Mouse (Mus musculus) kidney, embryonic 16.5 days (tissue): ENCODE results near the gene Ankrd54. TPM values are rescaled to one million over a fixed set of nuclear protein-coding genes. Genes with fewer than 3 reads are reported as not detected.
A peak's percentile ranks its signal among the peaks of the same experiment; 100 is the strongest.

Experiments used
- ATAC-seq: fragments of 200-750 bp; cut with Nextera tagmentation; 2 replicates; pipeline ENCODE4 v1.8.0; 2017; ENCODE audit warnings: moderate TSS enrichment; ENCODE audit not compliant: low FRiP score, low TSS enrichment
- H3K27ac ChIP-seq: fragments of 300-500 bp; sonication (generic); 2 replicates; pipeline ENCODE4 v1.5.1; 2014; ENCODE audit warnings: low read length
- H3K27me3 ChIP-seq: fragments of 300-500 bp; sonication (generic); 2 replicates; pipeline ENCODE4 v1.6.1; 2014; ENCODE audit warnings: low read length, control low read depth, mixed read lengths; ENCODE audit not compliant: insufficient read depth
- H3K36me3 ChIP-seq: fragments of 300-500 bp; sonication (generic); 2 replicates; pipeline ENCODE4 v1.6.1; 2014; ENCODE audit warnings: low read length, control low read depth, mixed read lengths; ENCODE audit not compliant: insufficient read depth
- H3K4me1 ChIP-seq: fragments of 300-500 bp; sonication (generic); 2 replicates; pipeline ENCODE4 v1.6.1; 2014; ENCODE audit warnings: low read length, control low read depth, mixed read lengths; ENCODE audit not compliant: insufficient read depth
- H3K4me2 ChIP-seq: fragments of 300-500 bp; sonication (generic); replicated peaks from 2 replicates; pipeline ENCODE4 v1.6.1; 2014; ENCODE audit warnings: low read depth, low read length
- H3K4me3 ChIP-seq: fragments of 300-500 bp; sonication (generic); 2 replicates; pipeline ENCODE4 v1.5.1; 2014; ENCODE audit warnings: mild to moderate bottlenecking, low read length
- H3K9ac ChIP-seq: fragments of 300-500 bp; sonication (generic); replicated peaks from 2 replicates; pipeline ENCODE4 v1.6.1; 2014; ENCODE audit warnings: low read length
- H3K9me3 ChIP-seq: fragments of 300-500 bp; sonication (generic); 2 replicates; pipeline ENCODE4 v1.6.1; 2016; ENCODE audit warnings: low read length, control low read depth
- WGBS: fragments of 180-500 bp; shearing (Covaris S2); extraction: QIAGEN DNeasy Blood & Tissue Kit; methylation state at CpG from one replicate; pipeline ENCODE4 v1.1.7; 2014; 5-methylcytosine and 5-hydroxymethylcytosine counted together
- polyA plus RNA-seq: library from polyadenylated mRNA; unstranded; fragments of >200 nt; fragmentation: Nextera tagmentation; extraction: Ambion mirVana; gene quantifications from 2 replicates; pipeline ENCODE4 v1.2.1, GENCODE M21; 2015

The Ankrd54 gene
- polyA plus RNA-seq, 1 experiment from 2014 or later = 52.5 TPM

- Histone ChIP-seq H3K4me2 (no peak overlapping the region), H3K27me3 (no peaks in the 10 kb centered on the region), H3K4me1 (peaks cover 26% of the 10 kb centered on the region), H3K4me3 (no peak overlapping the region), H3K36me3 (no peaks in the 10 kb centered on the region), H3K27ac (no peak overlapping the region), H3K9ac (no peak overlapping the region), H3K9me3 (no peaks in the 10 kb centered on the region)
- no peak for ATAC-seq
Observed at GRCm38 (mm10) chr15:79101531-79101930, 38.8 kb upstream of the Ankrd54 start.

GRCm38 (mm10) chr15:79100391-79100790, 37.7 kb upstream of the Ankrd54 start:
- Histone ChIP-seq H3K4me2 (no peak overlapping the region), H3K4me1 (peaks cover 30% of the 10 kb centered on the region), H3K9ac (no peak overlapping the region), H3K9me3 (no peaks in the 10 kb centered on the region), H3K27me3 (no peaks in the 10 kb centered on the region), H3K36me3 (peaks cover 3% of the 10 kb centered on the region; the same call in 1 of the 2 replicates), H3K4me3 (no peak overlapping the region), H3K27ac (peak overlapping the region; percentile 41; the same call in 1 of the 2 replicates)
- ATAC-seq = no peak
- WGBS = 72% methylated on average over 4 of the region's 4 CpGs

GRCm38 (mm10) chr15:79099456-79099855, 36.8 kb upstream of the Ankrd54 start:
- H3K36me3 ChIP-seq = peaks cover 7% of the 10 kb centered on the region
- no peak overlapping the region for H3K4me3 ChIP-seq
- no peaks in the 10 kb centered on the region for H3K9me3 ChIP-seq
- no peak for ATAC-seq
- 58% methylated on average over 4 of the region's 4 CpGs for WGBS
- H3K4me2 ChIP-seq = no peak overlapping the region
- H3K27ac ChIP-seq = peak overlapping the region; percentile 85
- H3K4me1 ChIP-seq = peaks cover 30% of the 10 kb centered on the region
- no peak overlapping the region for H3K9ac ChIP-seq
- no peaks in the 10 kb centered on the region for H3K27me3 ChIP-seq

- H3K9me3 ChIP-seq = no peaks in the 10 kb centered on the region
- 38% methylated on average over 7 of the region's 7 CpGs for WGBS
- H3K4me2 ChIP-seq = no peak overlapping the region
- peaks cover 12% of the 10 kb centered on the region for H3K36me3 ChIP-seq
- no peak overlapping the region for H3K4me3 ChIP-seq
- no peak overlapping the region for H3K9ac ChIP-seq
- H3K27me3 ChIP-seq = no peaks in the 10 kb centered on the region
- H3K27ac ChIP-seq = peak overlapping the region; percentile 85
- H3K4me1 ChIP-seq = peaks cover 30% of the 10 kb centered on the region
- ATAC-seq = peak; percentile 62
Observed at GRCm38 (mm10) chr15:79098868-79099267, 36.2 kb upstream of the Ankrd54 start.

GRCm38 (mm10) chr15:79098220-79098619, 35.5 kb upstream of the Ankrd54 start:
- Histone ChIP-seq H3K4me2 (no peak overlapping the region), H3K27me3 (no peaks in the 10 kb centered on the region), H3K36me3 (peaks cover 14% of the 10 kb centered on the region), H3K4me3 (no peak overlapping the region), H3K9me3 (no peaks in the 10 kb centered on the region), H3K4me1 (peaks cover 30% of the 10 kb centered on the region), H3K9ac (peak overlapping the region; percentile 35; the same call in 1 of the 2 replicates), H3K27ac (peak overlapping the region; percentile 85)
- ATAC-seq = no peak
- 60% methylated on average over 5 of the region's 5 CpGs for WGBS

GRCm38 (mm10) chr15:79097611-79098025, 34.9 kb upstream of the Ankrd54 start:
- 28% methylated on average over 6 of the region's 6 CpGs for WGBS
- Histone ChIP-seq H3K9me3 (no peaks in the 10 kb centered on the region), H3K4me1 (peaks cover 30% of the 10 kb centered on the region), H3K4me2 (peak overlapping the region; percentile 14), H3K27me3 (no peaks in the 10 kb centered on the region), H3K4me3 (no peak overlapping the region), H3K36me3 (peaks cover 14% of the 10 kb centered on the region), H3K27ac (peak overlapping the region; percentile 85), H3K9ac (peak overlapping the region; percentile 35; the same call in 1 of the 2 replicates)
- peak; percentile 72 for ATAC-seq

GRCm38 (mm10) chr15:79097135-79097534, 34.4 kb upstream of the Ankrd54 start:
- 10% methylated on average over 2 of the region's 2 CpGs for WGBS

GRCm38 (mm10) chr15:79096556-79096955, 33.9 kb upstream of the Ankrd54 start:
- H3K9me3 ChIP-seq = no peaks in the 10 kb centered on the region
- 47% methylated on average over 3 of the region's 3 CpGs for WGBS
- no peak overlapping the region for H3K4me3 ChIP-seq
- H3K36me3 ChIP-seq = peaks cover 22% of the 10 kb centered on the region
- H3K4me2 ChIP-seq = no peak overlapping the region
- no peak overlapping the region for H3K9ac ChIP-seq
- peak overlapping the region; percentile 85; the same call in 1 of the 2 replicates for H3K27ac ChIP-seq
- ATAC-seq = no peak
- H3K4me1 ChIP-seq = peaks cover 30% of the 10 kb centered on the region
- no peaks in the 10 kb centered on the region for H3K27me3 ChIP-seq

More at GRCm38 (mm10) chr15:79097135-79097534, 34.4 kb upstream of the Ankrd54 start:
- Histone ChIP-seq H3K27ac (peak overlapping the region; percentile 85), H3K4me2 (peak overlapping the region; percentile 14), H3K9me3 (no peaks in the 10 kb centered on the region), H3K4me3 (no peak overlapping the region), H3K36me3 (peaks cover 19% of the 10 kb centered on the region), H3K27me3 (no peaks in the 10 kb centered on the region), H3K9ac (peak overlapping the region; percentile 35; the same call in 1 of the 2 replicates), H3K4me1 (peaks cover 30% of the 10 kb centered on the region)
- ATAC-seq = no peak

- H3K9me3 ChIP-seq = no peaks in the 10 kb centered on the region
- WGBS = 91% methylated on average over 5 of the region's 5 CpGs
- no peak overlapping the region for H3K4me2 ChIP-seq
- no peaks in the 10 kb centered on the region for H3K27me3 ChIP-seq
- H3K27ac ChIP-seq = no peak overlapping the region
- peaks cover 27% of the 10 kb centered on the region for H3K4me1 ChIP-seq
- H3K9ac ChIP-seq = no peak overlapping the region
- no peak overlapping the region for H3K4me3 ChIP-seq
- no peak for ATAC-seq
- peaks cover 31% of the 10 kb centered on the region for H3K36me3 ChIP-seq
Observed at GRCm38 (mm10) chr15:79095483-79095882, 32.8 kb upstream of the Ankrd54 start.

- WGBS = 62% methylated on average over 7 of the region's 7 CpGs
- no peak overlapping the region for H3K4me3 ChIP-seq
- peaks cover 22% of the 10 kb centered on the region for H3K4me1 ChIP-seq
- no peaks in the 10 kb centered on the region for H3K27me3 ChIP-seq
- no peak for ATAC-seq
- no peak overlapping the region for H3K27ac ChIP-seq
- H3K36me3 ChIP-seq = peaks cover 53% of the 10 kb centered on the region
- no peak overlapping the region for H3K4me2 ChIP-seq
- H3K9ac ChIP-seq = no peak overlapping the region
- no peaks in the 10 kb centered on the region for H3K9me3 ChIP-seq
Observed at GRCm38 (mm10) chr15:79093083-79093839, 30.6 kb upstream of the Ankrd54 start.
